Mouse (Mus musculus) myocyte (in vitro differentiated cells): ENCODE measurements at regions not wholly inside any gene's neighbourhood (a gene's known extent, or its start where the extent isn't known, plus 50 kb on each side); places are given as distances from the start of the nearest gene placed in this dataset.

Experiments used
- CEBPB ChIP-seq: IDR thresholded peaks from 2 replicates; pipeline ENCODE4 v1.6.1; 2011; ENCODE audit warnings: mild to moderate bottlenecking, moderate library complexity; ENCODE audit not compliant: poor library complexity, insufficient read depth, severe bottlenecking
- E2F4 ChIP-seq: IDR thresholded peaks from one replicate; pipeline ENCODE4 v1.6.1; 2011; ENCODE audit warnings: mild to moderate bottlenecking, control low read depth, moderate library complexity; ENCODE audit not compliant: insufficient read depth
- MAX ChIP-seq: IDR thresholded peaks from one replicate; pipeline ENCODE4 v1.6.1; 2011; ENCODE audit warnings: low read depth, mild to moderate bottlenecking, control low read depth
- MYOD1 ChIP-seq, 3 experiments: IDR thresholded peaks; one replicate each; pipeline ENCODE4 v1.6.1; 2011; ENCODE audit warnings: control low read depth in 2 of 3, low read depth in 2 of 3, mild to moderate bottlenecking in 2 of 3, moderate library complexity in 1 of 3; ENCODE audit not compliant: insufficient read length in 2 of 3, control insufficient read depth in 1 of 3
- MYOG ChIP-seq, 3 experiments: IDR thresholded peaks; one replicate each; pipeline ENCODE4 v1.6.1; 2011; ENCODE audit warnings: control low read depth in 2 of 3, low read depth in 2 of 3, mild to moderate bottlenecking in 2 of 3; ENCODE audit not compliant: insufficient read length in 2 of 3, control insufficient read depth in 1 of 3, insufficient read depth in 1 of 3
- POLR2A ChIP-seq: IDR thresholded peaks from one replicate; pipeline ENCODE4 v1.6.1; 2011; ENCODE audit warnings: low read depth, mild to moderate bottlenecking, control low read depth, moderate library complexity; ENCODE audit not compliant: insufficient read length
- POLR2AphosphoS2 ChIP-seq: IDR thresholded peaks from one replicate; pipeline ENCODE4 v1.6.1; 2011; ENCODE audit warnings: low read depth, control low read depth; ENCODE audit not compliant: insufficient read length
- SRF ChIP-seq: IDR thresholded peaks from one replicate; pipeline ENCODE4 v1.6.1; 2011; ENCODE audit warnings: low read depth; ENCODE audit not compliant: control insufficient read depth, insufficient read length
- TCF12 ChIP-seq: IDR thresholded peaks from one replicate; pipeline ENCODE4 v1.6.1; 2011; ENCODE audit warnings: mild to moderate bottlenecking, control low read depth; ENCODE audit not compliant: poor library complexity, insufficient read depth, severe bottlenecking
- USF1 ChIP-seq: IDR thresholded peaks from one replicate; pipeline ENCODE4 v1.6.1; 2011; ENCODE audit warnings: low read depth, mild to moderate bottlenecking, control low read depth, moderate library complexity

- no peak for TF ChIP-seq USF1
- TF ChIP-seq E2F4, result no peak
- TF ChIP-seq SRF, result no peak
- no peak for TF ChIP-seq MAX
- TF ChIP-seq MYOD1 (IDR thresholded peaks at IDR 0.05; ENCODE audit: control insufficient read depth in 1 of 3, insufficient read length in 2 of 3, low read depth in 2 of 3), result no peak
- TF ChIP-seq POLR2A, result no peak
- no peak for TF ChIP-seq POLR2AphosphoS2
- no peak for TF ChIP-seq MYOG (IDR thresholded peaks at IDR 0.05; ENCODE audit: control insufficient read depth in 1 of 3, insufficient read depth in 1 of 3, insufficient read length in 2 of 3, low read depth in 2 of 3)
- no peak for TF ChIP-seq TCF12
- TF ChIP-seq CEBPB, result no peak
Measured at GRCm38 (mm10) chr14:67174929-67175328, 1165.9 kb upstream of the Gulo start.
